In genomic region chr17:87291037-87291436, GRCm38 (mm10) we compare ENCODE assay signal across 17 mouse cellular contexts. TPM values are rescaled to one million over a fixed set of nuclear protein-coding genes. Genes with fewer than 3 reads are reported as not detected.
A peak's percentile ranks its signal among the peaks of the same experiment; 100 is the strongest.
DNase-seq lines count a peak whose midpoint lies in the region; ATAC-seq and TF ChIP-seq lines count a peak whose summit lies in the region.
"Had no signal": no experiment of that assay in that cellular context is flagged by ENCODE, and none has a peak within 500 bp of the region (broad histone marks: within the 10 kb centered on the region; RNA-seq: fewer than 3 reads in every experiment).

No protein-coding gene starts in this region.

- H3K4me3 ChIP-seq in kidney, adult 2 months (ENCODE audit: insufficient read depth, low read depth, low read length): no peak overlapping the region
- no peak overlapping the region for H3K4me3 ChIP-seq in liver, embryonic 16.5 days (ENCODE audit: low read depth, low read length)
- no peak overlapping the region for H3K4me3 ChIP-seq in liver, postnatal 0 days (ENCODE audit: low read depth, low read length)
- no peak overlapping the region for H3K4me3 ChIP-seq in forebrain, embryonic 15.5 days
- H3K4me3 ChIP-seq: embryonic facial prominence, embryonic 15.5 days; erythroblast, embryonic 14.5 days; heart, embryonic 12.5 days; hindbrain, embryonic 15.5 days had no signal

- 56% methylated on average over 7 of the region's 7 CpGs for WGBS in kidney, adult 2 months
- WGBS in liver, embryonic 16.5 days (ENCODE audit: insufficient replicate concordance): 74% methylated on average over 7 of the region's 7 CpGs
- 71% methylated on average over 7 of the region's 7 CpGs for WGBS in liver, postnatal 0 days (ENCODE audit: insufficient replicate concordance)
- WGBS in forebrain, embryonic 15.5 days: 95% methylated on average over 7 of the region's 7 CpGs

- no peak overlapping the region for H3K4me2 ChIP-seq in liver, embryonic 16.5 days (ENCODE audit: low read depth, low read length)
- H3K4me2 ChIP-seq in liver, postnatal 0 days (ENCODE audit: low read depth, low read length): no peak overlapping the region
- no peak overlapping the region for H3K4me2 ChIP-seq in forebrain, embryonic 15.5 days (replicated peaks)
- H3K4me2 ChIP-seq: embryonic facial prominence, embryonic 15.5 days; heart, embryonic 12.5 days; hindbrain, embryonic 15.5 days had no signal

- no peaks in the 10 kb centered on the region for H3K36me3 ChIP-seq in kidney, adult 2 months (ENCODE audit: control insufficient read depth, insufficient read depth, low read length)
- H3K36me3 ChIP-seq in liver, embryonic 16.5 days (ENCODE audit: control insufficient read depth, insufficient read depth): peaks cover 14% of the 10 kb centered on the region
- H3K36me3 ChIP-seq in liver, postnatal 0 days (replicated peaks; ENCODE audit: insufficient read depth, low read length): peaks cover 19% of the 10 kb centered on the region
- no peaks in the 10 kb centered on the region for H3K36me3 ChIP-seq in forebrain, embryonic 15.5 days
- H3K36me3 ChIP-seq: embryonic facial prominence, embryonic 15.5 days; heart, embryonic 12.5 days; hindbrain, embryonic 15.5 days had no signal

- no peak overlapping the region for H3K9ac ChIP-seq in liver, embryonic 16.5 days (ENCODE audit: low read depth, low read length)
- H3K9ac ChIP-seq in liver, postnatal 0 days (replicated peaks): no peak overlapping the region
- no peak overlapping the region for H3K9ac ChIP-seq in forebrain, embryonic 15.5 days (replicated peaks)
- H3K9ac ChIP-seq: embryonic facial prominence, embryonic 15.5 days; forebrain, postnatal 0 days; heart, embryonic 12.5 days; hindbrain, embryonic 15.5 days had no signal

- peak; percentile 65 for DNase-seq in kidney, adult 2 months
- DNase-seq in kidney, postnatal 4 days: no peak
- DNase-seq in liver: no peak
- DNase-seq in liver, postnatal 0 days: no peak
- no peak for DNase-seq in ovary, adult 18-20 months (ENCODE audit: low spot score)
- no peak for DNase-seq in adrenal gland, postnatal 36 days
- DNase-seq: adrenal gland, postnatal 14 days; cerebellum, adult 2 months; cerebellum, postnatal 10 days; forebrain, postnatal 0 days; gastrocnemius, postnatal 25 days had no signal

- TF ChIP-seq CTCF in kidney, adult 2 months (conservative IDR thresholded peaks at IDR 0.05; ENCODE audit: insufficient read depth, insufficient read length, low read depth, low read length): no peak
- no peak for TF ChIP-seq CTCF in liver, postnatal 0 days (IDR thresholded peaks at IDR 0.05; ENCODE audit: low read depth)

- TF ChIP-seq POLR2A in kidney, adult 2 months (IDR thresholded peaks at IDR 0.05; ENCODE audit: low read depth, low read length): no peak

- no peak overlapping the region for H3K27ac ChIP-seq in kidney, adult 2 months (ENCODE audit: insufficient read depth, low read depth, low read length)
- H3K27ac ChIP-seq in liver, embryonic 16.5 days (ENCODE audit: low read length): no peak overlapping the region
- peak overlapping the region; percentile 30 for H3K27ac ChIP-seq in liver, postnatal 0 days (ENCODE audit: low read depth)
- no peak overlapping the region for H3K27ac ChIP-seq in forebrain, embryonic 15.5 days (replicated peaks)
- H3K27ac ChIP-seq: embryonic facial prominence, embryonic 15.5 days; hindbrain, embryonic 15.5 days had no signal

- peak; percentile 46; the same call in 1 of the 2 replicates for ATAC-seq in liver, embryonic 16.5 days (ENCODE audit: low read depth)
- peak; percentile 64 for ATAC-seq in liver, postnatal 0 days
- ATAC-seq in forebrain, embryonic 15.5 days (replicated peaks): no peak
- ATAC-seq: forebrain, postnatal 0 days had no signal

- no peak for TF ChIP-seq EP300 in liver, postnatal 0 days (IDR thresholded peaks at IDR 0.05; ENCODE audit: low read depth)

- no peaks in the 10 kb centered on the region for H3K9me3 ChIP-seq in liver, embryonic 16.5 days (replicated peaks; ENCODE audit: control insufficient read depth, low read length)
- no peaks in the 10 kb centered on the region for H3K9me3 ChIP-seq in liver, postnatal 0 days (ENCODE audit: low read length)
- H3K9me3 ChIP-seq in forebrain, embryonic 15.5 days: no peaks in the 10 kb centered on the region
- H3K9me3 ChIP-seq: embryonic facial prominence, embryonic 15.5 days; heart, embryonic 12.5 days; hindbrain, embryonic 15.5 days had no signal

- no peaks in the 10 kb centered on the region for H3K27me3 ChIP-seq in kidney, adult 2 months (replicated peaks; ENCODE audit: control insufficient read depth, insufficient read depth, low read length)
- no peaks in the 10 kb centered on the region for H3K27me3 ChIP-seq in liver, embryonic 16.5 days (ENCODE audit: control insufficient read depth, insufficient read depth, low read depth, low read length)
- H3K27me3 ChIP-seq in liver, postnatal 0 days (ENCODE audit: insufficient read depth, low read length): no peaks in the 10 kb centered on the region
- no peaks in the 10 kb centered on the region for H3K27me3 ChIP-seq in forebrain, embryonic 15.5 days
- H3K27me3 ChIP-seq: embryonic facial prominence, embryonic 15.5 days; hindbrain, embryonic 15.5 days had no signal

- H3K4me1 ChIP-seq in kidney, adult 2 months (ENCODE audit: control insufficient read depth, insufficient read depth, low read length): peaks cover 30% of the 10 kb centered on the region
- H3K4me1 ChIP-seq in liver, embryonic 16.5 days (ENCODE audit: control insufficient read depth, low read depth, low read length): peaks cover 18% of the 10 kb centered on the region
- H3K4me1 ChIP-seq in liver, postnatal 0 days (ENCODE audit: insufficient read depth): peaks cover 31% of the 10 kb centered on the region
- H3K4me1 ChIP-seq in forebrain, embryonic 15.5 days: peaks cover 3% of the 10 kb centered on the region
- H3K4me1 ChIP-seq: hindbrain, embryonic 15.5 days had no signal

RNA-seq across cellular contexts. Expression of gene Ttc7, which starts 8.4 kb away (rescaled TPM):
- 68.6 and 81.9 TPM in 2 replicates for polyA plus RNA-seq in kidney, adult 2 months (2012; rRNA removed)
- polyA plus RNA-seq in liver, embryonic 16.5 days (2015; fragmentation: Nextera tagmentation; extraction: Ambion mirVana): 7.6 and 8.3 TPM in 2 replicates
- 10.1 and 12.1 TPM in 2 replicates for polyA plus RNA-seq in liver, postnatal 0 days (2015; fragmentation: Nextera tagmentation; extraction: Ambion mirVana)
- polyA plus RNA-seq in forebrain, embryonic 15.5 days (2015; fragmentation: Nextera tagmentation; extraction: Ambion mirVana): 4.5 and 4.8 TPM in 2 replicates
- 10 to 100 TPM in 1 of 2 experiments, 1 to 10 TPM in 1; 9.5 to 14.3 TPM for total RNA-seq in adrenal gland, postnatal 36 days (2021)

RNA-seq across cellular contexts. Expression of gene Mcfd2, which starts 25.3 kb away (rescaled TPM):
- polyA plus RNA-seq in kidney, adult 2 months (2012; rRNA removed): 159 and 170 TPM in 2 replicates
- 93.6 and 103 TPM in 2 replicates for polyA plus RNA-seq in liver, embryonic 16.5 days (2015; fragmentation: Nextera tagmentation; extraction: Ambion mirVana)
- polyA plus RNA-seq in liver, postnatal 0 days (2015; fragmentation: Nextera tagmentation; extraction: Ambion mirVana): 139 and 148 TPM in 2 replicates
- 53.3 and 53.8 TPM in 2 replicates for polyA plus RNA-seq in forebrain, embryonic 15.5 days (2015; fragmentation: Nextera tagmentation; extraction: Ambion mirVana)
- total RNA-seq in adrenal gland, postnatal 36 days (2021): 100 to 1,000 TPM; 256 to 285 TPM
